Mouse (Mus musculus) intestine, embryonic 14.5 days (tissue): ENCODE data around the gene Snx5. TPM values are rescaled to one million over a fixed set of nuclear protein-coding genes. Genes with fewer than 3 reads are reported as not detected.

ENCODE experiments used
- ATAC-seq: fragments of 200-750 bp; cut with Nextera tagmentation; replicated peaks from 2 replicates; pipeline ENCODE4 v1.8.0; 2017; ENCODE audit warnings: low read depth, moderate number of reproducible peaks, moderate TSS enrichment, moderate library complexity; ENCODE audit not compliant: low FRiP score, low TSS enrichment
- DNase-seq: peaks from one replicate; pipeline ENCODE4 v3.0.0-alpha.2; 2018; ENCODE audit warnings: low spot score
- H3K27ac ChIP-seq: fragments of 300-500 bp; sonication (generic); 2 replicates; pipeline ENCODE4 v1.5.1; 2014; ENCODE audit warnings: low read depth, mild to moderate bottlenecking, control low read depth
- H3K27me3 ChIP-seq: fragments of 300-500 bp; sonication (generic); replicated peaks from 2 replicates; pipeline ENCODE4 v1.6.1; 2014; ENCODE audit warnings: low read length, control low read depth; ENCODE audit not compliant: control insufficient read depth, insufficient read depth
- H3K36me3 ChIP-seq: fragments of 300-500 bp; sonication (generic); 2 replicates; pipeline ENCODE4 v1.6.1; 2014; ENCODE audit warnings: low read length, control low read depth; ENCODE audit not compliant: control insufficient read depth, insufficient read depth
- H3K4me1 ChIP-seq: fragments of 300-500 bp; sonication (generic); replicated peaks from 2 replicates; pipeline ENCODE4 v1.6.1; 2014; ENCODE audit warnings: low read length, control low read depth, mixed read lengths; ENCODE audit not compliant: control insufficient read depth, insufficient read depth
- H3K4me2 ChIP-seq: fragments of 300-500 bp; sonication (generic); 2 replicates; pipeline ENCODE4 v1.6.1; 2014; ENCODE audit warnings: low read length
- H3K4me3 ChIP-seq: fragments of 300-500 bp; sonication (generic); 2 replicates; pipeline ENCODE4 v1.5.1; 2014; ENCODE audit warnings: low read depth, low read length, control low read depth, mixed read lengths
- H3K9ac ChIP-seq: fragments of 300-500 bp; sonication (generic); 2 replicates; pipeline ENCODE4 v1.6.1; 2014; ENCODE audit warnings: mild to moderate bottlenecking, low read length
- H3K9me3 ChIP-seq: fragments of 300-500 bp; sonication (generic); 2 replicates; pipeline ENCODE4 v1.6.1; 2016; ENCODE audit warnings: low read length, control low read depth; ENCODE audit not compliant: control insufficient read depth
- WGBS: fragments of 180-500 bp; shearing (Covaris S2); extraction: QIAGEN DNeasy Blood & Tissue Kit; methylation state at CpG from one replicate; pipeline ENCODE4 v1.1.7; 2014; 5-methylcytosine and 5-hydroxymethylcytosine counted together
- polyA plus RNA-seq: library from polyadenylated mRNA; unstranded; fragments of >200 nt; fragmentation: Nextera tagmentation; extraction: Ambion mirVana; gene quantifications from 2 replicates; pipeline ENCODE4 v1.2.1, GENCODE M21; 2014

Snx5 gene
- polyA plus RNA-seq, 1 experiment from 2014 or later: 134 TPM

DNA sequence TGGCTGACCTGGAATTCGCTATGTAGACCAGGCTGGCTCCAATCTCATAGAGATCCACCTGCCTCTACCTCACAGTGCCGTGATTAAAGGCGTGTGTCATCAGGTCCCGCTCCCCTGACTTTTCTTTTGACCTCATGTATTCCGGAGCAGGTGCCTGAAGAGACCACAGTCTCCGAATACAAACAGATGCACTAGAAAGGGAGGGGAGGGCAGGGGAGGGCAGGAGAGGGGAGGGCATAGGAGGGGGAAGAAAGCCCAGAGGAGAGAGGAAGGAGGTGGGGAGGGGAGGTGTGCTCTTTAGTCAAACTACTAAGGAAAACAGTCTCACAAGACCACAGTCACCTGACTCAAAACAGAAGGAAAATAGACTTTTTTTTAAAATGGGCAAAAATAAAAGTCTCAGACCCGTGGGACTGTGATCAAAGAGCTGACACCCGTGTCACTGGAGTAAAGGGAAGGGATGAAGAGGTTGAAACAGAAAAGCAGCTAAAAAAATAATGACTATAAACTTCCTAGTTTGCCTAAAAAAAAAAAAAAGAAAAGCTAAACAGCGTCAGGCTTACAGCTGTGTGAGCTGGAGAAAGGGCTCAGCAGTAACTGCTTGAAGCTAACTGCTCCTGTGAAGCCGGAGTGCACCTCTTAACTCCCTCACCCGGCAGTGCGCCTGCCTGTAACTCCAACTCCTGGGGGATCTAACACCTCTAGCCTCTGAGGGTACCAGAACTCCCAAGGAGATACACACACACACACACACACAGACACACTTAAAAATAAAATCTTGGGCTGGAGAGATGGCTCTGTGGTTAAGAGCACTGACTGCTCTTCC is 42.0 kb downstream of the Snx5 start:
- H3K4me1 ChIP-seq: peaks cover 6% of the 10 kb centered on the region; the same call in 1 of the 2 replicates
- no peaks in the 10 kb centered on the region for H3K36me3 ChIP-seq
- H3K27ac ChIP-seq: no peak overlapping the region
- ATAC-seq (no peak), DNase-seq (no peak)
- no peaks in the 10 kb centered on the region for H3K27me3 ChIP-seq
- H3K9ac ChIP-seq: no peak overlapping the region
- no peak overlapping the region for H3K4me2 ChIP-seq
- H3K9me3 ChIP-seq: no peaks in the 10 kb centered on the region
- 79% methylated on average over 12 of the region's 12 CpGs for WGBS
- no peak overlapping the region for H3K4me3 ChIP-seq

DNA sequence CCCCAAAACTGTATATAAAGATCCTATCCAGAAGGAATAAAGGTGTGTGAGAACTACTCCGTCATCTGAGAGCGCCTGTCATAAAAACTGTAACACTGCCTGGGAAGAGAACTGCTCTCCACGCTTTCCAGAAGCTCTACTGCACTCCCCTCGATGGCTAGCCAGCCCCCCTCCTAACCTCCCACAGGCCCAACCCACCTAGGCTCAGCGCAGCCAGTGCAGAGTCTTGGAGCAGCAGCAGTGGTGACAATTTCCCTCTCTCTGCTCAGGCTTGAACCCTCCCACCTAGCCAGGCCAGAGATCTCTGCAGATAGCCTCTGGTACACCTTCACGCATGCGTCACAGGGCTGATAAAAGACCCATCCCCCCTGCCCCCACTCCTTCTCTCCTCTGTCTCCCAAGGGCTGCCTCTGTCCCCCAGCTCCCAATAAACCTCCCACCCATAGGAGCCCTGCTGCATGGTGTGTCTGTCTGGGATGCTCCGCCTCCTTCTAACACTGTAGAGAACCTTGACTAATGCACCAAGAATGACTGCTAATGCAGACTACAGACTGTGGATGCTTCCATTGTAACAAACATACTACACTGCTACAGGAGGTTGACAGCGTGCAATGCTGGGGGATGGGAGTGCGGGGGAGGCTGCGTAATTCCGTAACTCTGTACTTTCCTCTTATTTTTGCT is 43.7 kb downstream of the Snx5 start:
- no peaks in the 10 kb centered on the region for H3K27me3 ChIP-seq
- no peak overlapping the region for H3K9ac ChIP-seq
- no peak overlapping the region for H3K4me2 ChIP-seq
- ATAC-seq (peak; percentile 12; the same call in 1 of the 2 replicates), DNase-seq (no peak)
- H3K4me1 ChIP-seq: peaks cover 6% of the 10 kb centered on the region; the same call in 1 of the 2 replicates
- no peak overlapping the region for H3K27ac ChIP-seq
- no peaks in the 10 kb centered on the region for H3K9me3 ChIP-seq
- H3K36me3 ChIP-seq: no peaks in the 10 kb centered on the region
- H3K4me3 ChIP-seq: no peak overlapping the region
- 82% methylated on average over 12 of the region's 12 CpGs for whole genome bisulfite sequencing

DNA sequence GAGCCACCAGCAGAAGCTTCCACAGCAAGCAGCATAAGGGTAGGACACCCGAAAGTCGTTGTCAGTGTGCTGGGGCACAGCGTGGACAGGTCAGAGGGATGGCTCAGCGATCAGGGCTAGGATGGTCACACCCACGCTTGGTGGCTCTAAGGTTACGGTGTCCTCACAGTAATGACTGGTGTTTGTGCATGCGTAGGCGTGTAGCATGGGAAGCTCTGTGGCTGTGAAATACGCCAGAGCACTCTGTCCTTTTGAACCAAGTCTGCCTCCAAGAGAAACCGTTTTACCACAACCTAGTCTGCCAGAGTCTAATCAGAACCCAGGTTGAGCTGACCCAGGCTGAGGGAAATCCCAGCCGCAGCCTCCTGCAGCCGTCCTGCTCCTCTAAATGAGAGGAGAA is 46.4 kb downstream of the Snx5 start:
- Histone ChIP-seq H3K4me1 (peaks cover 6% of the 10 kb centered on the region; the same call in 1 of the 2 replicates), H3K36me3 (no peaks in the 10 kb centered on the region), H3K9me3 (no peaks in the 10 kb centered on the region), H3K9ac (no peak overlapping the region), H3K4me2 (peak overlapping the region; percentile 11; the same call in 1 of the 2 replicates), H3K27ac (no peak overlapping the region), H3K27me3 (no peaks in the 10 kb centered on the region), H3K4me3 (no peak overlapping the region)
- 54% methylated on average over 12 of the region's 12 CpGs for WGBS
- ATAC-seq: no peak
- no peak for DNase-seq

DNA sequence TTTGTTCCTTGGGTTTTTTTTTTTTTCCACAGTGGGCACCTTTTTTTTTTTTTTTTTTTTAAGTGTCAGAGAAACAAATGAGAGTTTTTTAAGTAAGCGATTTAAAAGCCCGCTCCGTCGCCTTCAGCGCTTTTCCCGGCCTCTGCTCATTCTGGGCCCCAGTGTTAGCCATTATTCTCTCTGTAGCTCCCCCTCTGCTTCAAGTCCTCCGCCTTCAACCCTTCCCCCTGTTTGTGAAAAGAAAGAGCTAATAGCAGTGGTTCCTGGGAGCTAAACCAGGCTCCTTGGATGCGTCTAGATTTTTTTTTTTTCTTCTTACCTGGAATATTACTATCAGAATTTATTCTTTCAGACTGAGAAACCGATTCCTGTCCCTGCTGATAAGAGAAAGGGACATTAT is 55.1 kb downstream of the Snx5 start:
- Histone ChIP-seq H3K27me3 (no peaks in the 10 kb centered on the region), H3K27ac (no peak overlapping the region), H3K4me2 (no peak overlapping the region), H3K36me3 (no peaks in the 10 kb centered on the region), H3K9ac (no peak overlapping the region), H3K4me1 (no peaks in the 10 kb centered on the region), H3K4me3 (no peak overlapping the region), H3K9me3 (no peaks in the 10 kb centered on the region)
- WGBS: 47% methylated on average over 9 of the region's 9 CpGs
- ATAC-seq (no peak), DNase-seq (no peak)

DNA sequence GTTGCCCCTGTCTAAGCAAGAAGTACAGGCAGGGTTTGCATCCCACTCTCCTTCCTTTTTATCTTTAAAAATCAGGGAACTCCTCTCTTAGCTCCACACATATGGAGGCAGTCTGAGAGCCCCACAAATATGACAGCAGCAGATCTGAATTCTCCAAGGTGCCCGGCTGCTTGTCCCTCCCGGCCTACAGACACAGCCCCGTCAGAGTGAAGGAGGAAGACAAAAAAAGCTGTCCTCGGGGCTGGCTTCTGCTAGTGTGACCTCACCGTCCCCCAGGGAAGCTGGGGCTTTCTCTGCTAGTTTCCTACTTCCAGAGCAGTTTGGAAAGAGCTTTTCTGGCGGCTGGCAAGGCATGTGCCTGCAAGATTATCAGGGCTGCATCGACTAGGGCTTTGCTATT is 55.5 kb downstream of the Snx5 start:
- WGBS: 26% methylated on average over 7 of the region's 7 CpGs
- Histone ChIP-seq H3K27ac (no peak overlapping the region), H3K4me1 (no peaks in the 10 kb centered on the region), H3K9ac (no peak overlapping the region), H3K36me3 (no peaks in the 10 kb centered on the region), H3K27me3 (no peaks in the 10 kb centered on the region), H3K9me3 (no peaks in the 10 kb centered on the region), H3K4me2 (no peak overlapping the region), H3K4me3 (no peak overlapping the region)
- ATAC-seq (no peak), DNase-seq (no peak)

DNA sequence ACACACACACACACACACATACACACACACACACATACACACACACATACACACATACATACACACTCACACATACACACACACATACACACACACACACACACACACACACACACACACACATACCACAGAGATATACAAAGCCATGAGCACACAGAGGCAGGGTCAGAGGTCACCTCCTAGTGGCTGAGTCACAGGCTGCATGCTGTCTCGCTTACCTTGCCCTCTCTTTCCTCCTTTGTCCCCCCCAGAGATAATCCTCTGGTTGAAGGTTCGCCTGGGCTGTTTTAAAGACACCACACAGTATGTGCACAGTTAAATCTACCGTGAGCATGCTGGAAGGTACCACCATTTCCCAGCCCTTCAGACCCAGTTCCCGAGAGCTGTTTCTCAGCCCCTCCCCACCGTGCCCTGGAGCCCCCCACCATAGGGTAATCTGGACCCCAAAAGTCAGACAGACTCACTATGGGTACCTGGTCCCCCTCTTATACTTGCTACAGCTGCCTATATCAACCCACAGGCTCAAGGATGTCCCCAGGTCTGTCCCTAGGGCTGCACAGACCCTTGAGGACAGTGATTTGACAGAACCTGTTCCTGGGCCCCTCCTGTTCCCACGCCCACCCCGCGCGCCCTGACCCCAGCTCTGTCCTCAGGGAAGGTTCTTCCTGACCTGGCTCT is 56.1 kb downstream of the Snx5 start:
- 76% methylated on average over 9 of the region's 9 CpGs for WGBS
- no peak overlapping the region for H3K27ac ChIP-seq
- ATAC-seq (no peak), DNase-seq (no peak)
- no peak overlapping the region for H3K4me2 ChIP-seq
- no peak overlapping the region for H3K9ac ChIP-seq
- no peaks in the 10 kb centered on the region for H3K9me3 ChIP-seq
- no peaks in the 10 kb centered on the region for H3K27me3 ChIP-seq
- H3K4me1 ChIP-seq: no peaks in the 10 kb centered on the region
- no peaks in the 10 kb centered on the region for H3K36me3 ChIP-seq
- no peak overlapping the region for H3K4me3 ChIP-seq

DNA sequence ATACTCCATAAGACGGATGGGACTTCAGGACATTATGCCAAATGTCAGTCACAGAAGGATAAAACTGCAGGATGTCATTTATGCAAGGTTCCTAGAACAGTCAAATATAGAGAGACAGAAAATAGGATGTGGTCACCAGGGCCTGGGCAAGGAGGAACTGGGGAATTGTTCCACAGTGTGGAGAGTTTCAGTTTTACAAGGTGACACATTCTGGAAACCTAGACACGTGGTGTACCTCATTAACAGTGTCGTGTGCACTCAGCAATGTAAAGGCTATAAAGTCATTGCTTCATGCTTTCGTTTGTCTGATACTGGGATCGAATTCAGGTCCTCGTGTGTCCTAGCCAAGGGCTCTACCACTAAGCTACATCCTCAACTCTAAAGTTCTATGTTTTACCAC is 56.9 kb downstream of the Snx5 start:
- H3K4me2 ChIP-seq: no peak overlapping the region
- H3K27me3 ChIP-seq: no peaks in the 10 kb centered on the region
- no peak overlapping the region for H3K4me3 ChIP-seq
- no peak overlapping the region for H3K9ac ChIP-seq
- no peaks in the 10 kb centered on the region for H3K9me3 ChIP-seq
- no peaks in the 10 kb centered on the region for H3K36me3 ChIP-seq
- H3K4me1 ChIP-seq: no peaks in the 10 kb centered on the region
- DNase-seq: no peak
- WGBS: 87% methylated on average over 6 of the region's 6 CpGs
- ATAC-seq: no peak
- H3K27ac ChIP-seq: no peak overlapping the region

DNA sequence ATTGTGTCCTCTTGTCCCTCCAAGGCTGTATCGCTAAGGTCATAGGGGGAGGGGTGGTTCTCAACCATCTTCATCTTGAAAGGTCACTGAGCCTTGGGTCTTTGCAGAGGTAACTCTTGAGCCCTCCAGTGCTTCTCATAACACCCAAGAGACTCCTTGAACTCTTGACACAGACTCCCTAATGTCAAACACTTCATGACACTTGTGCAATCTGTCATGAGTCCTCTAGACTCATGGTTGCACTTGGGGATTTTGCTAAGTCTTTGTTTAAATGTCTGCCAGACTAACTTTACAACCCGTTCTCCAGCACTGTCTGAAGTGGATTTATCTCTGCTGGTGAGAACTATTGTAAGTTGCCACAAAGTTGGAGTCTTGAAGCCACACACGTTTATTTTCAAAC is 61.3 kb downstream of the Snx5 start:
- H3K4me3 ChIP-seq: no peak overlapping the region
- DNase-seq (no peak), ATAC-seq (no peak)
- 53% methylated on average over 3 of the region's 3 CpGs for WGBS
- H3K36me3 ChIP-seq: no peaks in the 10 kb centered on the region
- H3K9me3 ChIP-seq: no peaks in the 10 kb centered on the region
- no peak overlapping the region for H3K9ac ChIP-seq
- no peak overlapping the region for H3K27ac ChIP-seq
- H3K4me2 ChIP-seq: no peak overlapping the region
- H3K27me3 ChIP-seq: no peaks in the 10 kb centered on the region
- no peaks in the 10 kb centered on the region for H3K4me1 ChIP-seq
